Mouse (Mus musculus) embryonic facial prominence, embryonic 12.5 days (tissue): ENCODE results near the gene Hhatl. TPM values are rescaled to one million over a fixed set of nuclear protein-coding genes. Genes with fewer than 3 reads are reported as not detected.

Experiments
- ATAC-seq: fragments of 200-750 bp; cut with Nextera tagmentation; 2 replicates; pipeline ENCODE4 v1.8.0; 2017; ENCODE audit not compliant: insufficient number of reproducible peaks, insufficient read depth, low FRiP score, low TSS enrichment
- H3K27ac ChIP-seq: fragments of 300-500 bp; sonication (generic); 2 replicates; pipeline ENCODE4 v1.5.1; 2016; ENCODE audit warnings: mild to moderate bottlenecking
- H3K27me3 ChIP-seq: fragments of 300-500 bp; sonication (generic); 2 replicates; pipeline ENCODE4 v1.6.1; 2016; ENCODE audit warnings: mild to moderate bottlenecking, moderate library complexity
- H3K36me3 ChIP-seq: fragments of 300-500 bp; sonication (generic); 2 replicates; pipeline ENCODE4 v1.6.1; 2016; ENCODE audit warnings: mild to moderate bottlenecking
- H3K4me1 ChIP-seq: fragments of 300-500 bp; sonication (generic); 2 replicates; pipeline ENCODE4 v1.6.1; 2016
- H3K4me2 ChIP-seq: fragments of 300-500 bp; sonication (generic); replicated peaks from 2 replicates; pipeline ENCODE4 v1.6.1; 2016; ENCODE audit warnings: mild to moderate bottlenecking, moderate library complexity
- H3K4me3 ChIP-seq: fragments of 300-500 bp; sonication (generic); 2 replicates; pipeline ENCODE4 v1.5.1; 2016; ENCODE audit warnings: mild to moderate bottlenecking
- H3K9ac ChIP-seq: fragments of 300-500 bp; sonication (generic); 2 replicates; pipeline ENCODE4 v1.6.1; 2016; ENCODE audit warnings: mild to moderate bottlenecking, moderate library complexity
- H3K9me3 ChIP-seq: fragments of 300-500 bp; sonication (generic); 2 replicates; pipeline ENCODE4 v1.6.1; 2016; ENCODE audit warnings: mild to moderate bottlenecking, moderate library complexity
- WGBS: fragments of 180-500 bp; shearing (Covaris S2); methylation state at CpG from one replicate; pipeline ENCODE4 v1.1.7; 2016; 5-methylcytosine and 5-hydroxymethylcytosine counted together
- polyA plus RNA-seq: library from polyadenylated mRNA; unstranded; fragments of >200 nt; fragmentation: Nextera tagmentation; extraction: Ambion mirVana; gene quantifications from 2 replicates; pipeline ENCODE4 v1.2.1, GENCODE M21; 2016

The Hhatl gene
- polyA plus RNA-seq, 1 experiment from 2014 or later, result 0.40 TPM

DNA sequence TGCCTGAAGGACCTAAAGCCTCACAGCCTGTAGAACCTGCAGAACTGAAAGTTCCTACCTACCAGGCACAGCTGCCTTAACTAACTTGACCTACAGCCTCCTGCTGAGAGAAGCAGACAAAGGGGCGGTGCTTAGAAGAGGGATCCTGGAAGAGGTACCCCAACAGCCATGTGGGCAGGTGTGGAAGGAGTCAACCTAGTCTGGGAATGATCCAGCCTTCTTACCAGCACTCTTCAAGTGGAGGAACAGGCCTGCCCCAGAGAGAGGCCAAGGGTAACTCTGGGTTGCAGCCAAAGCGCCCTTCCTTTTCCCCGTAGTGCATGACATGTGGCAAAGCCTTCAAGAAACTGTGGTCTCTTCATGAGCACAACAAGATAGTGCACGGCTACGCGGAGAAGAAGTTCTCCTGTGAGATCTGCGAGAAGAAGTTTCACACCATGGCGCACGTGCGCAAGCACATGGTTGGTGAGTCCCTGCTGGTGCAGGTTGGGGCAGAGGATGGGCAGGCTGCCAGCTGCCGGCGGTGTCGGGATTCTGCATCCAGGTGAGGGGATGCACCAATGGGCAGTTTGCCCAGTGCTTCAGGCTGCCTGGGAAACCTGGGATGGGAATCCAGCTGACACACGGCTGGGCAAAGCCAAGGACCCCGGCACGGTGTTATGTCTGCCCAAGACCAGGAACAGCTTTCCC lies 27.0 kb downstream of the Hhatl start:
- Histone ChIP-seq H3K4me1 (peaks cover 17% of the 10 kb centered on the region), H3K36me3 (peaks cover 72% of the 10 kb centered on the region), H3K27me3 (no peaks in the 10 kb centered on the region), H3K9ac (0 out of 2 replicates have a peak overlapping the region, but pooled peaks have one; percentile 4), H3K4me2 (no peak overlapping the region), H3K27ac (no peak overlapping the region), H3K4me3 (no peak overlapping the region), H3K9me3 (no peaks in the 10 kb centered on the region)
- ATAC-seq, result no peak
- 89% methylated on average over 16 of the region's 16 CpGs for WGBS

DNA sequence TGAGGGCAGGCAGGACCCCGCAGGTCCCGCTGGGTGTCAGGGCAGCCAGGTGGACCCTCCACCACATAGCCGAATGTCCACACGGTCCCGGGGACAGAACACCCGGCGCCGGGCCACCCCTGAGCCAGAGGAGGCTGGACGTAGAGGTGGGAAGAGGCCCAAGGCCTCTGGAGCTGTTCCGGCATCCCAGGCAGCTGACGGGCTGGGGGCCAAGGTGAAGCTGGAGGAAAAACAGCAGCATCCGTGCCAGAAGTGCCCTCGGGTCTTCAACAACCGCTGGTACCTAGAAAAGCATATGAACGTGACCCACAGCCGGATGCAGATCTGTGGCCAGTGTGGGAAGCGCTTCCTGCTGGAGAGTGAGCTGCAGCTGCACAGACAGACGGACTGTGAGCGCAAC lies 28.6 kb downstream of the Hhatl start:
- Histone ChIP-seq H3K36me3 (peaks cover 67% of the 10 kb centered on the region), H3K27me3 (no peaks in the 10 kb centered on the region), H3K4me2 (no peak overlapping the region), H3K27ac (no peak overlapping the region), H3K4me1 (peaks cover 21% of the 10 kb centered on the region), H3K9me3 (no peaks in the 10 kb centered on the region), H3K9ac (no peak overlapping the region), H3K4me3 (no peak overlapping the region)
- WGBS, result 89% methylated on average over 19 of the region's 19 CpGs
- no peak for ATAC-seq

DNA sequence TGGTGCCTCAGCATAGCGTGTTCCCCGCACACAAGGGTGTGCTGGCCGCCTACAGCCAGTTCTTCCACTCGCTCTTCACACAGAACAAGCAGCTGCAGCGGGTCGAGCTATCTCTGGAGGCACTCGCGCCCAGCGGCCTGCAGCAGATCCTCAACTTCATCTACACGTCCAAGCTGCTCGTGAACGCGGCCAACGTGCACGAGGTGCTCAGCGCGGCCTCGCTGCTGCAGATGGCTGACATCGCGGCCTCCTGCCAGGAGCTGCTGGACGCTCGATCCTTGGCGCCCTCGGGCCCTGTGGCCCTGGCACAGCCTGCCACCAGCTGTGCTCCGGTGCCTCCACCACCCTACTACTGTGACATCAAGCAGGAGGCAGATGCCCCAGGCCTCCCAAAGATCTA lies 29.5 kb downstream of the Hhatl start:
- Histone ChIP-seq H3K4me1 (peaks cover 31% of the 10 kb centered on the region), H3K9me3 (no peaks in the 10 kb centered on the region), H3K9ac (no peak overlapping the region), H3K4me2 (no peak overlapping the region), H3K27ac (no peak overlapping the region), H3K27me3 (no peaks in the 10 kb centered on the region), H3K4me3 (no peak overlapping the region), H3K36me3 (peaks cover 57% of the 10 kb centered on the region)
- no peak for ATAC-seq
- WGBS, result 89% methylated on average over 25 of the region's 25 CpGs

GRCm38 (mm10) chr9:121762248-121762647 lies 30.1 kb downstream of the Hhatl start:
- no peak overlapping the region for H3K9ac ChIP-seq
- H3K36me3 ChIP-seq, result peaks cover 52% of the 10 kb centered on the region
- H3K4me3 ChIP-seq, result no peak overlapping the region
- H3K4me2 ChIP-seq, result no peak overlapping the region
- no peaks in the 10 kb centered on the region for H3K9me3 ChIP-seq
- no peak overlapping the region for H3K27ac ChIP-seq
- ATAC-seq, result no peak
- no peaks in the 10 kb centered on the region for H3K27me3 ChIP-seq
- H3K4me1 ChIP-seq, result peaks cover 36% of the 10 kb centered on the region
- 91% methylated on average over 10 of the region's 10 CpGs for WGBS

DNA sequence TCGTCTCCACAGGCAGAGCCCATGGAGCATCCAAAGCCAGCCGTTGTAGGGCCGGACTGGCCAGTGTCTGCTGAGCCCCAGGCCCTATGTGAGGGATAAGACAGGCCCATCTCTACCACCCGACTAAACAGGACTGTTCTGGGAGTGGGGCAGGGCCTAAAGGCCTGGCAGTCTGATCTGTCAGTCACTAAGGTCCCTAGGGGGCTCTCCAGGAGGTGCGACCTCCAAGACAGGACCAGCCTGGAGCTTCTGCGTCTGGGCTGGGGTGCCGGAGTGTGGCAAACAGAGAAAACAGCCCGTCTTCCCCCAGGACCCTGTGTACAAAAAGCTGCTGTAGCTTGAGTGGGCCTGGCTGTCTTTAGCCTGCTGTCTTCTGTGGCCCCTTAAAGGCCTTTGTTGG lies 30.5 kb downstream of the Hhatl start:
- Histone ChIP-seq H3K27ac (no peak overlapping the region), H3K9me3 (no peaks in the 10 kb centered on the region), H3K4me1 (peaks cover 36% of the 10 kb centered on the region), H3K9ac (no peak overlapping the region), H3K27me3 (no peaks in the 10 kb centered on the region), H3K4me3 (no peak overlapping the region), H3K36me3 (peaks cover 47% of the 10 kb centered on the region), H3K4me2 (0 out of 2 replicates have a peak overlapping the region, but pooled peaks have one; percentile 83)
- ATAC-seq, result no peak
- WGBS, result 63% methylated on average over 8 of the region's 8 CpGs

DNA sequence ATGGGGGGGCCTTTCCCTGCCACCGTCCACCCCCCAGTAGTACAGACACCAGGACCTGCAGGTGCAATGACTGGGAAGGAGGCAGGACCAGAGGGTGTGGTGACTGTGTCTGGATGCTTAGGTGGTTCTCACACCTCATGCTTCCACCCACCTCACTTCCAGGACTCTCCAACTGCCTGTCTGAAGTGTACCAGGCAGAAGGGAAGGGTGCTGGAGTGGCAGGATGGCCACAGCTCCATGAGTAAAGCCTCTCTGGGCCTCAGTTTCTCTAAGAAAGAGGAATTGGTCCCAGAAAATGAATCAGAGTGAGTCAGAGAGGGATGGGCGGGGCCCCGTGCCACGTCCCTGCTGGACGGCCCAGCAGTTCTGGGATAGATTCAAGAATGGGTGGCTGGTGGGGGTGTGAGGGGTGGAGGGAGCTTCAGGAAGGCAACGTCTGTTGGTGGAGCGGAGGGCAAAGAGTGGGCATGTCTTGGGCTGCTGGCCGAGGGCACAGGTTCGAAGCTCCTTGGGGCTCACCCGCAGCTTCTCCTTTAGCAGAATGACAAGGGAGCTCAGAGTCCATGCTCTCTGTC lies 31.1 kb downstream of the Hhatl start:
- ATAC-seq, result no peak
- Histone ChIP-seq H3K4me1 (peaks cover 36% of the 10 kb centered on the region), H3K27ac (peak overlapping the region; percentile 94), H3K4me3 (peak overlapping the region; percentile 86), H3K9ac (peak overlapping the region; percentile 93), H3K36me3 (peaks cover 43% of the 10 kb centered on the region), H3K9me3 (no peaks in the 10 kb centered on the region), H3K4me2 (peak overlapping the region; percentile 83), H3K27me3 (no peaks in the 10 kb centered on the region)
- WGBS, result 65% methylated on average over 10 of the region's 10 CpGs

DNA sequence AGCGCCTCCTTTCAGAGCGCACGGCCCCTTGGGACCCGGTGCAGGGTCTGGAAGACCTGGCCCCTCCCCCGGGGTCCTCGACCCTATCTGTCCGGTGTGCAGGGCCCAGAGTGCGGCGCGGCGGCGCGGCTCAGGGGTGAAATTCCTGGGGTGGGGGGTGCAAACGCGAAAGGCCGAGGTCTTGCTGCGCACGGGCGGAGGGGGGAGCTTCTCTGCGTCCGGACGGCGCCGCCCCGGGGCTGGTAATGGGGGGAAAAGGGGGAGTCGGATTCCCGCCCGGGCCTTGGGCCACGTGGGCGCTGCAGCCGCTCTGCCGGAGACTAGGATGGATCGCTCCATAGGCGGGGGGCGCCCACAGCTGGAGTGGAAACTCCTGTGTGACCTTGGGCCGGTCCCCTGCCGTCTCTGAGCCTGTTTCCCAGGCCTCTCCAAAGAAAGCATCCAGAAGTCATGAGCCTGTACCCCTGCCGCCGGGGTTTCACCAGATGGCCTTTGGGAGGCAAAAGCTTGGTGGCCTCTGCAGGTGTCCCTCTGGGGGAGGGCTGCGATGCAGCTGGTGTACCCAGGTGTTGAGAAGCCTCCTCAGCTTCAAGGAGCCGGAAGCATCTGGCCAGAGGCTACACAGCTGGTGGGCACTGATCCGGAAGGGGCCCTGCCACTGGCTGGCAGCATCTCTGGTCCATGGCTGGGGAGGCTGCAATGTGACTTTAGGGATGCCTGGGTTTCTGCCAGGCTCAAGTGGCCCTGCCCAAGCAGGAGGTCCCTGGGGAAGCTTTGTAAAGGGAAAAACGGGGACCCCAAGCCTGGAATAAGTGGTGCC lies 31.8 kb downstream of the Hhatl start:
- Histone ChIP-seq H3K4me3 (peak overlapping the region; percentile 86), H3K36me3 (peaks cover 42% of the 10 kb centered on the region), H3K27me3 (no peaks in the 10 kb centered on the region), H3K4me2 (peak overlapping the region; percentile 83), H3K4me1 (peaks cover 36% of the 10 kb centered on the region), H3K9me3 (no peaks in the 10 kb centered on the region), H3K9ac (peak overlapping the region; percentile 93), H3K27ac (peak overlapping the region; percentile 94)
- under 1% methylated on average over 39 of the region's 43 CpGs for WGBS
- ATAC-seq, result peak; percentile 29; the same call in 1 of the 2 replicates

DNA sequence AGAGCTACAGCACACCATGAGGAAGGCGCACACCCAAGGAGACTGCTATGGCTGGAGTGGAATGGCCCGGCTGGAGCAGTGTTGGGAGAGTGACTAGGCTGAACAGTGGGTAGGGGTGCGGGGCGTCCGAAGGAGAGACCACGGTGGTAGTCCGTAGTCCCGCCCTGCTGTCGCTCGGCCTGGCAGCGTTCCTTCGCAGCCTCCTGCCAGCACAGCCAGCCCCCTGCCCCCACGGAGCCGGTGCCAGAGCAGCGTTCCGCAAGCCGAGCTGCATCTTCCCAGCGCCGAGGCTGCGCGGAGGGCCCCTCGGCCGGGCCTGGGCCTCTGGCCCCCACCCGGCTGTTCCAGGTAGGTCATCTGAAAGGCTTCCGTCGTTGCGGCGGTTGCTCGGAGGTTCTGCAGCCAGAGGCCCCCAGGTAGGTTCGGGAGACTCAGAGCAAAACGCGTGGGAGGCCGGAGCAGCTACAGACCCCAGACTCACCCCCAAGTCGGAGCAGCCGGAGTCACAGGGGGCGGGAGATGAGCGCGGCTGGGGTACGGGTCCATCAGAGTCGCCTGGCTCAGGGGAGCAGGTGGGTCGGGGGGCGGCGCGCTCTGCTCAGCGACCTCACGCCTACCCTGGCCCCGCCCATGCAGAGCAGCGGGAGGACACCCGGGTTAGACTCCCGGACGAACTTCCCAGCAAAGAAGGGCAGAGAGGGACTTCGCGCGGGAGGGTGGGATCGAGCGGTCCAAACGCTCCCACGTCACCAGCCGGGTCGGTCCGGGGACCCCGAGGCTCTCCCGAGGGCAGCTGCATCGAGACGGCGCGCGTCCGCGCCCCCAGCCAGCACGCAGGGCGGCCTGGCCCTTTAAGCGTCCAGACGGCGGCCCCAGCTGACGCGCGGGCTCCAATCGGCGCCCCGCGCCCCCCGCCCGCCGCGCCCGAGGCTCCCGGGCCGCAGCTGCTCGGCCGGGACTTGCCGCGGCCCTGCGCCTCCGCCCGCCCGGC lies 32.9 kb downstream of the Hhatl start, which contains the start of gene Zfp651:
TSS of gene Zfp651 (plus strand) at position 240 of the 991 bp plus-strand sequence.
- peak; percentile 63 for ATAC-seq

GRCm38 (mm10) chr9:121757835-121758814 lies 34.2 kb downstream of the Hhatl start:
- peak; percentile 23; the same call in 1 of the 2 replicates for ATAC-seq
- H3K9ac ChIP-seq, result peak overlapping the region; percentile 93
- 29% methylated on average over 10 of the region's 10 CpGs for WGBS

More for the DNA sequence above, 32.9 kb downstream of the Hhatl start, which contains the start of gene Zfp651:
- Histone ChIP-seq H3K27ac (peak within 1 kb of the TSS; percentile 94), H3K9me3 (no peaks in the 10 kb centered on the region), H3K4me1 (peaks cover 36% of the 10 kb centered on the region), H3K9ac (peak within 1 kb of the TSS; percentile 93), H3K4me3 (peak within 1 kb of the TSS; percentile 86), H3K27me3 (no peaks in the 10 kb centered on the region), H3K36me3 (peaks cover 42% of the 10 kb centered on the region), H3K4me2 (peak within 1 kb of the TSS; percentile 83)
- under 1% methylated on average over 97 of the region's 97 CpGs for WGBS

GRCm38 (mm10) chr9:121757432-121757831 lies 34.9 kb downstream of the Hhatl start:
- no peak for ATAC-seq
- Histone ChIP-seq H3K4me1 (peaks cover 36% of the 10 kb centered on the region), H3K4me2 (peak overlapping the region; percentile 83), H3K4me3 (no peak overlapping the region), H3K27ac (peak overlapping the region; percentile 86), H3K9ac (no peak overlapping the region), H3K27me3 (no peaks in the 10 kb centered on the region), H3K9me3 (no peaks in the 10 kb centered on the region), H3K36me3 (peaks cover 40% of the 10 kb centered on the region)
- WGBS, result 57% methylated on average over 3 of the region's 3 CpGs

More at GRCm38 (mm10) chr9:121757835-121758814, 34.2 kb downstream of the Hhatl start:
- H3K9me3 ChIP-seq, result no peaks in the 10 kb centered on the region
- peak overlapping the region; percentile 86 for H3K27ac ChIP-seq
- no peaks in the 10 kb centered on the region for H3K27me3 ChIP-seq
- peaks cover 42% of the 10 kb centered on the region for H3K36me3 ChIP-seq
- peak overlapping the region; percentile 83 for H3K4me2 ChIP-seq
- peak overlapping the region; percentile 86 for H3K4me3 ChIP-seq
- H3K4me1 ChIP-seq, result peaks cover 36% of the 10 kb centered on the region
